Mouse (Mus musculus) heart, postnatal 0 days (tissue): Measurements from ENCODE around the gene Pear1.

ENCODE experiments used
- CTCF ChIP-seq: IDR thresholded peaks from 2 replicates; pipeline ENCODE4 v1.5.1; 2016; ENCODE audit warnings: antibody characterized with exemption, control low read depth, low read depth
- EP300 ChIP-seq: IDR thresholded peaks from 2 replicates; pipeline ENCODE4 v1.6.1; 2016; ENCODE audit warnings: antibody characterized with exemption, low read depth

DNA sequence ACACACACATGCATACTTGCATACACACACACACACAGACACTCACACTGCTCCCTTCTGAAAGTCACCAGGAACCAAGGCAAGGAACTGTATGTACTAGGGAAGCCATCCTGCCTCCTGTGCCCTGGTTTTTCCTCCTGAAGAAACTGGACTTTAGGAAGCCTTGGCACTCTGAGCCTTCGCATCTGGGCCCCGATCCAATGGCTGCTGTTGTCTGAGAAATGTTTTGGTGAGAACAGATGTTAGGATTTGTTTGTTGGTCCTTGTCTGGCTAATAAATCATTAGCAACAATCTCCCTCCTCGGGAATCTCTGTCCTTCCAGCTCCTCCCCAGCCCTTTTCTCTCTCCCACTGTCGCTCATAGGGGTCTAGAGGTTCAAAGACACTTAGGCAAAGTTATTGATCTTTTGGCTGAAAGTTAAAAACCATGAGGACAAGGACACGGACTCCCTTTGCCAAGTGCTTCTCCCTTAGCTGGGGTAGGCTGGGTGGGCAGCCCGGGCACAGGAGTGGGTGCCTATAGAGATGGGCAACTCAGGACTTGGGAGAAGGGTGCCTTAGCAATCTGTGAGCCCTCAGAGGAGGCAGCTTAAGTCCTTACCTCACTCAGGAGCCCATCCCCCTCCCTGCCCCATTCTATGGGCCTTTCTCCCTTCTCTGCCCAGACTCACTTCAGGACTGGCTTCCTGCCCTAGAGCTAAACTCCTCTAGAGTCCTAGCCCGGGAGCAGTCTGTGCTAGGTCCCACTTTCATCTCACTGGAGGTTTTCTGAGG lies 30.9 kb upstream of the Pear1 start:
- no peak for TF ChIP-seq CTCF
- no peak for TF ChIP-seq EP300
